Mouse (Mus musculus) lung, adult 2 months (tissue): ENCODE measurements around the gene Rsl24d1. TPM values are rescaled to one million over a fixed set of nuclear protein-coding genes. Genes with fewer than 3 reads are reported as not detected.

Experiments
- DNase-seq: peaks from one replicate; pipeline ENCODE4 v3.0.0; 2022
- H3K4me1 ChIP-seq: fragments of 200-500 bp; 2 replicates; pipeline ENCODE4 v1.6.1; 2011; ENCODE audit warnings: low read length; ENCODE audit not compliant: control insufficient read depth, insufficient read depth
- H3K4me3 ChIP-seq: fragments of 200-500 bp; replicated peaks from 2 replicates; pipeline ENCODE3; 2011; ENCODE audit warnings: low read depth, mild to moderate bottlenecking, control low read depth, low read length; ENCODE audit errors: extremely low read depth
- CTCF ChIP-seq: fragments of 200-500 bp; IDR thresholded peaks from 2 replicates; pipeline ENCODE4 v1.5.1; 2011; ENCODE audit warnings: mild to moderate bottlenecking, low read length, control low read depth; ENCODE audit not compliant: insufficient read depth
- POLR2A ChIP-seq: fragments of 200-500 bp; IDR thresholded peaks from 2 replicates; pipeline ENCODE4 v1.6.1; 2011; ENCODE audit warnings: low read depth, mild to moderate bottlenecking, control low read depth, low read length, borderline replicate concordance; ENCODE audit errors: extremely low read depth
- WGBS: fragments of 180-500 bp; shearing (Covaris S2); methylation state at CpG from one replicate; pipeline ENCODE4 v1.1.7; 2018; 5-methylcytosine and 5-hydroxymethylcytosine counted together
- polyA plus RNA-seq: library from polyadenylated mRNA; depleted of rRNA; stranded (reverse); fragments of >200 nt; gene quantifications from 2 replicates; pipeline ENCODE4 v1.2.3, GENCODE M21; 2012

Gene Rsl24d1
- polyA plus RNA-seq, 1 experiment = 18.8 TPM

DNA sequence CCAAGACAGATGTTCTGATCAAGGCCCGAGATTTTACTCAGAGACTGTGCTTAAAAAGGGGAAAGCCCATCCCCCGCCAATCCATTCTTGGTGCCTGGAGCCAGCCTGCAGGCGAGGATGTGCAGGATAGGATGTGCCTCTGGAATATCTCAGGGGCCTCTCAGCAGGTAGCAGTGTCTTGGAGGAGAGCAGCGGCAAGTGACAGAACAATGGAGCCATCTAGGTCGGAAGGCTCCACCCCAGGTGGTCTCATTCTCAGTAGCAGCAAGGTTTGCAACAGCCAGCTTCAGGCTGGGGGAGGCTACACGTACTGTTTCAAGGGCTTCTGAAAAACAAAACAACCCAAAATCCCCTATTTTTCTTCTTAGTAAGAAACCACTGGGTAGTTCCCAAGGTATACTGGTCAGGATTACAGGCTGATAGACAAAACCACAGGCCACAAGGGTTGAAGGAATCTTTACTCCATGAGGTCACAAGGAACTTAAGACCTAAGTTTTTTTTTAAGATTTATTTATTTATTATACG lies 33.4 kb upstream of the Rsl24d1 start:
- 63% methylated on average over 7 of the region's 7 CpGs for WGBS
- no peak for DNase-seq
- no peaks in the 10 kb centered on the region for H3K4me1 ChIP-seq
- TF ChIP-seq CTCF (no peak), POLR2A (no peak)
- H3K4me3 ChIP-seq = no peak overlapping the region

DNA sequence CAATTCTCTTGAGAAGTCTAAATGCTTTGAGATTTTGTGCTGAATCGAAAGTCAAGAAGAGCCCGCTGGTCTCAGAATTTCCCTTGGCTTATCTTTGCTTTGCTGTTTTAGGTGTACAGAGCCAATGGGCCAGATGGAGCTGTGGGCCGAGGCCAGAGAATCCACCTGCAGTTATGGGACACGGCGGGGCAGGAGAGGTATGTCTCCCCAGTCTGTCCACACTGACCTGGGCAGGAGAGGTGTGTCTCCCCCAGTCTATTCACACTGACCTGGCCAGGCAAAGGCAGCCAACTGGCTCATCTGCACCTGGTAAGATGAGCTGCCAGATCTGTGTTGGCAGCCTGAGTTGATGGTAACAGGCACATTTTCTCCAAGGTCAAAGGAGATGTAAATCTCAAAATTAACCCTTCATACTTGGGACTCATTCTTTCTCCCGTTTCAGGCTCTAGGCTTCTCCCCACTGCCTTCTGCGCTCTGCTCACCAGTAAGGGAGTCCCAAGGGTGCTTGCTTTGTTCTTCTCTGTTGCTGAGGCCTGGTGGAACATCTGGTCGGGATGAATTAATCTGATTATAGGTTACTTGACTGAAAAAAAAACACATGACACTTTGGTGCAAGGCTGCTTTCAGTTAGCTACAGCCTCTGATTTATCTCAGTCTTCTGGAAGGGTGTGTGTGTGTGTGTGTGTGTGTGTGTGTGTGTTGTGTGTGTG lies 30.8 kb upstream of the Rsl24d1 start:
- no peak for DNase-seq
- Histone ChIP-seq H3K4me3 (no peak overlapping the region), H3K4me1 (peaks cover 4% of the 10 kb centered on the region; the same call in 1 of the 2 replicates)
- WGBS = 85% methylated on average over 8 of the region's 8 CpGs
- TF ChIP-seq CTCF = no peak
- TF ChIP-seq POLR2A = no peak

DNA sequence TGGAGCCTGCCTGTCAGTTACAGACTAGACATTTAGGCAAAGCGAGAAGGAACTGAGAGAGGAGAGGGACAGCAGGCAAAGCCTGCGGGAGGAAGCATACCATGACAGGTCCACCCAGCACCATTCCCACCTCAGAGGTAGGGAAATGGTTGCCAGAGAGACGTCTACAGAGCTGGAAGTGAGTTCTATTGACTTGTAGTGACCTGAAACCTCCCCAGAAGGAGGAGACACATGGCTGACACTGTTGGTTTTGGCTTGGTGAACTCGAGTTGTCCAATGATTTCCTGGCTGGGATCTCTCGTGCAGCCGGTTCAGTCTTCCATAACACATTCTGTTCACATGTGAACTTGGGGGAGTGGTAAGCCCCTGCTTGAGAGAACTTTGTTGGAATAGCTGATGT lies 29.3 kb upstream of the Rsl24d1 start:
- DNase-seq = no peak
- Histone ChIP-seq H3K4me1 (peaks cover 6% of the 10 kb centered on the region), H3K4me3 (no peak overlapping the region)
- 54% methylated on average over 6 of the region's 6 CpGs for WGBS
- no peak for TF ChIP-seq POLR2A
- no peak for TF ChIP-seq CTCF

DNA sequence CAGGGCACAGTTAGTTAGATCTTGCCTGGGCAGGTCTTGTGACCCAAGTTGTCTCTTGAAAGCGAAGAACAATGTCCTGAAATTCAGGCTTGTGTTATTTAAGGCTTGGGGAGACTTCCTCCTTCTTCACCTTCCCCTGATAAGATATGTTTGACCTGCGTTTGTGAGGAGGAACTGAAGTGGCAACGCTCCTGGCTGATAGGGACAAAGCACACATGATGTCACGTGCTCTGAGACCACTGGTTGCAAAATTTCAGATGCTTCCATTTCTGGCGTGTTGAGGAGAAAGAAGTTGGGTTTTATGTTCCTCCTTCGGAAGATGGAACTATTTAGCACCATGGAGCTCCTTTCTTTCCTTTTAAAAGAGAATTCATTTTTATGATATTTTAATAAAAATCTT lies 27.4 kb upstream of the Rsl24d1 start:
- no peak for DNase-seq
- TF ChIP-seq POLR2A (no peak), CTCF (no peak)

DNA sequence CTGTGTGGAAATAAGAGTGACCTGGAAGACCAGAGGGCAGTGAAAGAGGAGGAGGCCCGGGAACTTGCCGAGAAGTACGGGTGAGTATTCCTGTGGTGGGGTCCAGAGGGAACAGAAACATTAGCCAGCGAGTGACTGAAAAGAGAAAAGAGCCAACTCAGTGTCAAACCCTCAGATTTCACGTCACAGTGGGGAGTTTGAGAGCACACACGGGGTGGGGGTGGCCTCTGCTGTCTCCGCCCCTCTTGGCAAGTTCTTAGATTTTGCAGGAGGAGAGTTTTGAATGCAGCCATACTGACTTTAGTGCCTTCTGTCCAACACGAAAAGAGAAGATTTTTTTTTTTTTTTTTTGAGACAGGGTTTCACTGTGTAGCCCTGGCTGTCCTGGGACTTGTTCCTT lies 26.1 kb upstream of the Rsl24d1 start:
- Histone ChIP-seq H3K4me1 (peaks cover 6% of the 10 kb centered on the region), H3K4me3 (no peak overlapping the region)
- no peak for TF ChIP-seq POLR2A
- no peak for TF ChIP-seq CTCF
- WGBS = 49% methylated on average over 8 of the region's 8 CpGs
- DNase-seq = no peak

More for the DNA sequence above, 27.4 kb upstream of the Rsl24d1 start:
- Histone ChIP-seq H3K4me1 (peaks cover 6% of the 10 kb centered on the region), H3K4me3 (no peak overlapping the region)
- WGBS = 41% methylated on average over 6 of the region's 6 CpGs

DNA sequence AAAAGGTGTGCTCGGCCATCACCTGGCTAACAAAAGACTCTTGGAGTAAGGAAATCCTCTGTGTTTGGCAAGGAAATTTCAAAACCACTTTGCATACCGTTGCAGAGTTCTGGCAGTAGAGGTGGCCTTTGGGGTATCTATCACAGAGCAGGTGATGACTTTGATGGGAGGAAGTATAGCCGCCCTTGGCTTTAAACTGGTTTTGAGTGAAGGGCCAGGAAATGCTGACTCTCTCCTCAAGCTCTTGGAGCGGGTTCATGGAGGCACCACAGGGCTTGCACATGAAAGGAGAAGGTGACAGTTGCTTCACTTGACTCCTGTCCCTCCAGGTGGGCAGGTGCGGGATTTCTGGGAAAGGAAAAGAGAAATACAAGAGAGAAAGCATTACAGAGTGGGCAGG lies 25.6 kb upstream of the Rsl24d1 start:
- H3K4me3 ChIP-seq = no peak overlapping the region
- TF ChIP-seq CTCF (no peak), POLR2A (no peak)
- H3K4me1 ChIP-seq = peaks cover 6% of the 10 kb centered on the region
- 59% methylated on average over 5 of the region's 5 CpGs for WGBS
- DNase-seq = no peak

DNA sequence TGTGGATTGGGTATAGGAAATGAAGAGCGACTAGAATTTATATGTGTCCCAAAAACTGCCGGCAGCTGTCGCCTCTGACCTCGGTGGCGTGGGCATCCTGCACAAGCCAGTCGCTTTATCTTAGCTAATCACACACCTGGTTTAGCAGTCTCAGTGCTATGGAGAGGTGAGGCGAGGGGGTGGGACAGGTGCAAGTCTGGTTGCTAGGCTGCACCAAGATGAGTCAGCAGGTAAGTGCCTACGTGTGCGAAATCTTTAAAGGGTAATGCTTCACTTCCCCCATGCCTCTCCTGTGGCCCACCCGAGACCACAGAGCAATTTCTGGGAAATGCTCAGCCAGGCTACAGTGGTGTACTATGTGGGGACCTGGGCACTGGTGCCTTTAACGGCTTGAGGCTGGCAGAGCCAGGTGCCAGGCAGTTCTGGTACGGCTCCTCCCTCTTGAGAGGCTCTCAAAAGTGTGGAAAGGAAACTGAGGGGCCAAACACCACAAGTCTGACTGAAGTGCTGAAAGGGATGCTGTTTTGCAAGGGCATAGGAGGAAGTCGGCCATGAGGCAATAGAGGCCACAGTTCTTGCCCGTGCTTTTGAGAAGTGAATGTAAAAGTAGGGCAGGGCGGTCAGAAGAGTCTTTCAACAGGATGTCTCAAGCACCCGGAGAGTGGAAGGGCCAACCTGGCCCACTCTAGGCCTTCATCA lies 23.9 kb upstream of the Rsl24d1 start:
- Histone ChIP-seq H3K4me1 (peaks cover 6% of the 10 kb centered on the region), H3K4me3 (no peak overlapping the region)
- 48% methylated on average over 16 of the region's 16 CpGs for WGBS
- DNase-seq = peak; percentile 59
- no peak for TF ChIP-seq POLR2A
- TF ChIP-seq CTCF = no peak

DNA sequence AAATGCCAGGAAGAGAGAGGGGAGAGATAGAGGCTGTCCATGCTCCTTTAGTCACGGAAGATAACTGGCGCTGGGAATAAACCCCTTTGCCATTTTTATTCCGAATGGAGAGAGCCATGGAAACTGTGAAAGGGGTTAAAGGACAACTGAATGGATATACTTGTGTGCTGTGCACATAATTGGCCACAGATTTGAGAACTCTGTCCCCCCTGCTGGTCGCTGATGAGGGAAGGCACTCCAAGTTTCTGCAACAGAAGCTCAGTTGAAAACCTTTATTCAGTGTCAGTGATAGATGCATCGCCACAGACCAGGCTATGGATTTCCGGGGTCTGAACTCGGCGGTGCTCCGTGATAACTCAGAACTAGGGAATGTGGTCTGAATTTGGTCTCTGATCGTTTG lies 23.1 kb upstream of the Rsl24d1 start:
- no peak for DNase-seq
- WGBS = 77% methylated on average over 10 of the region's 10 CpGs
- no peak for TF ChIP-seq POLR2A
- TF ChIP-seq CTCF = no peak
- H3K4me1 ChIP-seq = peaks cover 8% of the 10 kb centered on the region
- H3K4me3 ChIP-seq = no peak overlapping the region

DNA sequence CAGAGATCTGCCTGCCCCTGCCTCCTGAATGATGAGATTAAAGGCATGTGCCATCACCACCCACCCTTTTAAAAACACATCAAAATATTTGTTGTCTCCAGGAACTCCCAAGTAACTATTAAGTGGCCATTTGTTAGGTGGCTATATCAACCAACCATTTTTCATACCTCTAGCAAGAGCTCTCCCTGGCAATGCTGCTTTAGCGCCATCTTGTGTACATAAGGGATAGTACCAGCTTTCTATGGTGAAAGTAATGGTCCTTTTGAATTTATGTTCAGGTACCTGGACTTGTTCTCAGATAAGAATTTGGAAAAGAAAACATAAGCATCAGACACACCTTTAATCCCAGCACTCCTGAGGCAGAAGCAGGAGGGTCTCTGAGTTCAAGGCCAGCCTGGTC lies 21.5 kb upstream of the Rsl24d1 start:
- Histone ChIP-seq H3K4me1 (peaks cover 4% of the 10 kb centered on the region), H3K4me3 (no peak overlapping the region)
- no peak for DNase-seq
- 2% methylated on average over 1 of the region's 1 CpGs for WGBS
- TF ChIP-seq POLR2A (no peak), CTCF (peak; percentile 44; the same call in 1 of the 2 replicates)
